Mouse (Mus musculus): ENCODE measurements around the gene Tpm1.

The Tpm1 gene

DNA sequence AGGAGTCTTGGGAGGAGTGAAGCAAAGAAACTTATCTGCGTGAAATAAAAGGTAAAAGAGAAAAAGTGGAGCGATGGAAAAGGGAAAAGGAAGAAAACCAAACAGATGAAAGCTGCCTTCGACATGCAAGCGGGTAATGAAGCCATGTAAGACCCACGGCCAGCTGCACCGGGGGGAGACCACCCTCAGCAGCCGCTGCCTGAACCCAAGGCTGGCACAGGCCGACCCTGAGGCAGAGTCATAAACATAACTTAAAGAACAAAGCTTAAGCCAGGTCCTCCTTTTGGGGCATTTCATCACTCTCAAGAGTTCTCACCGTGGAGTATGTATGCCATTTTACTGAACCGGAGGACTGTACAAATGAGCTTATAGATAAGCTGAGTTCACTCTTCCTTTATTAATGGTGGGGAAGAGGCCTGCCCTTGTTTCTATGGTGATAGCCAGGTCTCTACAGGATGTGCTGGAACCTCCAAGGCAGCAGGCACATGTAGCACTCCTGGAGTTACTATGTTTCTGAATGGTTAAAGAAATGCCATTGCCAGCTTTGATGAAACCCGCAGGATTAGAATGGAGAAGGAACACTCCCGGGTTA lies 21.0 kb downstream of the Tpm1 start:
- in situ Hi-C loops (cut with MboI, MseI) = no loop called here

DNA sequence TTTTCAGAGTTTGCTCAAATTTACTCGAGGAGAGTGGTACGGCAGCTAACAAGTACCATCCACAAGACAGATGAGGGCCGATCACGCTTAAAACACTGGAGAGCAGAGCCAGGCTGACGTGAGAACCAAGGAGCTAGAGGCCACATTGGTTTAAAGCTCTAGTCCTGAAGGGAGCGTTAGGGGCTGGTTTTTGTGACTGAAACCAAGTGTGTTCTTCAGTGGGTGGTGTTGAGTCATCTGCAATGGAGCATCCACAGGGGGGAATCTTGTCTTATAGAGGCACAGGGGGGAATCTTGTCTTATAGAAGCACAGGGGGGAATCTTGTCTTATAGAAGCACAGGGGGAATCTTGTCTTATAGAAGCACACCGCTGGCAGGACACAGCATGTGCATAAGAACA lies 22.3 kb downstream of the Tpm1 start:
- in situ Hi-C loops (cut with MboI, MseI) = no loop called here

DNA sequence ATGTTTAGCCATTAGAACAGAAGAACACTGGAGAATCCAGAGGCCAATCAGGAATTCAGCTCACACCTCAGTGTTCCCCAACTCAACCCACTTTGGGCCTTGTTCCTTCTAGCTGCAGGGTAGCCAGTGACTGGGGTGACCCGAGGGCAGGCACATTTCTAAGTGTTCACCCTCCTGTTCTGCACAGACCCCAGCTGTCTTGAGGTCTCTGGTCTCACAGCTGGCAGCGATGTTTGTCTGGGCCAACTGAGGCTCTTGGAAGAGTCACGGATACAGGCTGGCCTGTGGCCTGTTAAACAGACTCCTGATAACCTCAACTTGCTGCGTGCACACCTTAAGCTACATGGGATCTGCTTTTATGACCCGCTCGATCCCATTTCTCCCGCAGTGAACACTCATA lies 23.1 kb downstream of the Tpm1 start:
- in situ Hi-C loops (cut with MboI, MseI) = no loop called here

DNA sequence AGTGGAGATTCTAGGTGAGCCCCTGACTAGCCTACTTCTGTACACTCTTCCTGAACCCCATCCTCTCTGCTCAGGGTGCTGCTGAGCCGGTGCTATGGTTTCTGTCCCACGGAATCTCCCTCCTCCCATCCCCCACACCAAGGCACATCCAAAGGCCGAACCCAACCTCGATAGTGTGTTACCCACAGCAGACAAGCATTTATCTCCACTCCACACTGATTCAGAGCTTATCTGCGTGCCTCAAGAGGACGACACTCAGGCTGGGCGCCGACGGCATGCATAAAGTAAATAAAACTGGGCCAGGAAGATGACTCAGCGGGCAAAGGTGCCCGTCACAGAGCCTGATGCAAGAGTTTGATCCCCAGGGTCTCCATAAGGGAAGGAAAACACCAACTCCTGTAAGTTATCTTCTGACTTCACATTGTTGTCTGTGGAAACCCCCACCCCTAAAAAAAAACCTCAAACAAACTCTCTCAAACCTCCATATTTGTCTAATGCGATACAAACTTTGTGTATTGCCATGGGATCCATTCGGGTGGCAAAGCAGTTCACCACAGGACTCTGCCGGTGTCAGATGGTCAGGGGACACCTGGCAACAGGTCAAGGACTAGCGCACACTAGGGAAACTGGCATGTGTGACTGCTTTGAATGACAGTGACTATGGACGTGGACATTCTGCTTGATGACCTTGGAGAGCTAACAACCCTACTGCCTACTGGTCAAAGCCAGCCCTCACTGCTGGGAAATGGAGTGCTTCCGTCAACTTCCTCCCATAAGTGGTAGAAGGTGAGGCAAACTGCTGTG lies 24.1 kb downstream of the Tpm1 start:
- in situ Hi-C loops (cut with MboI, MseI) = no loop called here

DNA sequence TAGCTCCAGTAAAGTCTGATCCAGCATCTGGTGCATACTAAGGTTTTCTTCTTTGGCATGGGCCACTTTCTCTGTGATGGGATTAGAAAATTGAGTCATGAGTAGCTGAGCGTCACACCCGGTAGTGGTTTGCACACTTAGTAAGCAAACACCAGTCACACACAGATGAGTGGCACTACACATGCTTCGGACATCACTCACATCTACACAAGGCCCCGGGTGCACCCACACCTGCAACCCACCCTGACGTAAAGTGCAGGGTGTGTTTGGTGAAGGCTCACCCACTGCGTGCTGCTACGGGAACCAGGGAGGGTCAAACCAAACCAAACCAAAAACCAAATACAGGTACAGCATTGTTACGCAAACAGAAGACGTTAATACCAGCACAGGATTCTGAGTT lies 25.8 kb downstream of the Tpm1 start:
- in situ Hi-C loops (cut with MboI, MseI) = no loop called here

DNA sequence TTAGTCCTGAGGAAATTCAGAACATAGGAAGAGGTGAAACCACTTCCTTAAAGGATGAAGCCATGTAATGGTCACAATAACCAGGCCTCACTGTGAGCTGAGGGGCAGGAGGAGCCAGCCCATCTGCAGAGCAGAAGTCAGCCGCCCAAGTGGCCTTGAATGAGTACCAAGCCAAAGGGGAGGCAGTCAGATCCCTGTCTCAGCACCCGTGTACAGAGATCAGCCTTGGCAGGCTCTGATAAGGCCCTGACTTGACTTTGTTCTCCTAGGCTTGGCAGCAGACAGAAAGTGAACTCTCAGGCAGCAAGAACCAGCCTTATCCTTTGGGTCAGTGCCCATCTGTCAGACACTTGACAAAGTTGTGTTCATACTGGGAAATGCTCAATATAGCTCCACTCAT lies 29.1 kb downstream of the Tpm1 start:
- in situ Hi-C loops (cut with MboI, MseI) = no loop called here

DNA sequence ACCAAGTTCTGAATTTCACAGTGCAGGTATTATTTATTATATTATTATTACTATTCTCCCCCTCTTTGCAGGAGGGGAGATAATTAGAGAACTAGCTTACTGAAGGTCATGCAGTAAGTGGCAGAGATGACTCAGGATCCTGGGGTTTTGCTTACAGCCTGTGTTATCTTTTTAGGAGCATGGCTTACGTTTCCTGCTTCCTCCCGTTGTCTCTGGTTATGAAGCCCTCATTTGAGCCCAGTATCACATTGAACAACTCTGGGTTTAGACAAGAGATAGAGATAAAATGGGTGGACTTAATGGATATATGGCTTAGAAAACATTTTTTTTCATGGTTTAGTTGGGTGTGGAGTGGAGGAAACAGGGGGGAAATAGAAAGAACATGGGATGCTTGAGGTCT lies 35.7 kb downstream of the Tpm1 start:
- in situ Hi-C loops (cut with MboI, MseI) = no loop called here

DNA sequence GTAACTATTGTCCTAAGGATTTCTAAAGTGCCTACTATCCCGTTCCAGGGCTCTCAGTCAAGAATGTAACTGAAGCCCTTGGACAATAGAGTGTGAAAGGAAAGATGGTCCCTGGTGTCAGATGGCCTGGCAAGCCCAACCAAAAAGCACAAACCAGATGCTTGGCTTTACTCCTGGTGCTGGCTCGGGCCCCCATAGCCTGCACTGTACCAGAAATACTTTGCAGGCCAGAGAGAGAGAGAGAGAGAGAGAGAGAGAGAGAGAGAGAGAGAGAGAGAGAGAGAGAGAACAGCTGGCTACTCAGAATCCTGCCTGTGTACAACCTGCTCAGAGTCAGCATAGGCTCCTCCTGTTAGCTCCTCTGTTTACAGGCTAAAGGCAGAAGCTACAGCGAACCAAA lies 36.7 kb downstream of the Tpm1 start:
- in situ Hi-C loops (cut with MboI, MseI) = no loop called here

DNA sequence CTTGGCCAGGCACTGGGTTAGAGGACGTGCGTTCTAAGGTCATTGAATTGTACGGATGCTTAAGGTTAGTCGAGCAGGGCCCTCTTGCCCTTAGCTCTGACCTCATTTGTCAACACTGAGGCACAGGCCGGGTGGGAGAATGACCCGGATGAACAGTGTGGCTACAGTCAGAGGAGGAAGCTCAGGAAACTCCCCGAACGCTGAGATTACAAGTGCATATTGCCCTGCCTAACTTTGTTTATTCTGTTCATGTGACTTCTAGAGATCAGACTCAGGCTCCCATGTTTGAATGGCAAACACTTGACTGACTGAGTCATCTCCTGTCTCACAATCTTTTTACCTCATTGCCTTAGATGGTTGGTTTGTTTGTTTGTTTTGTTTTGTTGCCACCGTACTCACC lies 37.7 kb downstream of the Tpm1 start:
- in situ Hi-C loops (cut with MboI, MseI) = no loop called here

DNA sequence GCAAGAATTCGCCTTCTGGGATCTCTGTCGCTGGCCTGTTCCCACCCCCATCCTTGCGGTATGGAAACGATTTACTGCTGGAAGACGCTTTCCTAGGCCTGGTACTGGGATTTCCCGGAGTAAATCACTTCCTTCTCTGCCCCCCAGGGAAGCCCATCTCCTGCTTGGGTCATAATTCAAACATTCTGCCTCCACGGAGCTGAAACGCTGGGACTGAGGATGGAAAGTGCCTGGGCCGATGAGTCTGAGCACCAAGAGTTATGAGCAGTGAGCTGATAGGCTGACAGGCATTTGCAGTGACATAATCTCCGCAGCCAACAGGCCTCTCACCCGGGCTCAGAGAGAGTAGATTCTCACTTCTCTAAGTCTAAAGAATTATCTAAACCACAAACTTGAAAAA lies 40.4 kb downstream of the Tpm1 start:
- in situ Hi-C loops (cut with MboI, MseI) = no loop called here

DNA sequence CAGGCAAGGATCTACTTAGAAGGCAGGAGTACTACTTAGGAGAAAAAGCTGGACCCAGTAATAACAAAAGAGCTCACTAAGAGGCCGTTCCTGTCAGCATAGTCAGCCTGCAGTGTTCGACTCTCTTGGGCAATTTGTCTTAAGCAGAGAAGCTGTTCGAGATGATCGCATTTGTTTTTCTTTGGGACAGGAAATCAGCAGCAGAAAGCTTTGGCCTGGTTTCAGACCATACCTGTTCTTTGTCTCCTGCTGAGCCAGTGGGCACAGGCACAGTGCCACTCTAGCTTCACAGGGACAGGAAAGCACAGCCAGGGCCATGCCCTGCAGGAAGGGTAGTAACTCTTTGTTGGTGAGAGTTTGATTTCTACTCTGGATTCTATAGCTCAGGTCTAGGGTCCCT lies 42.8 kb downstream of the Tpm1 start:
- in situ Hi-C loops (cut with MboI, MseI) = no loop called here

DNA sequence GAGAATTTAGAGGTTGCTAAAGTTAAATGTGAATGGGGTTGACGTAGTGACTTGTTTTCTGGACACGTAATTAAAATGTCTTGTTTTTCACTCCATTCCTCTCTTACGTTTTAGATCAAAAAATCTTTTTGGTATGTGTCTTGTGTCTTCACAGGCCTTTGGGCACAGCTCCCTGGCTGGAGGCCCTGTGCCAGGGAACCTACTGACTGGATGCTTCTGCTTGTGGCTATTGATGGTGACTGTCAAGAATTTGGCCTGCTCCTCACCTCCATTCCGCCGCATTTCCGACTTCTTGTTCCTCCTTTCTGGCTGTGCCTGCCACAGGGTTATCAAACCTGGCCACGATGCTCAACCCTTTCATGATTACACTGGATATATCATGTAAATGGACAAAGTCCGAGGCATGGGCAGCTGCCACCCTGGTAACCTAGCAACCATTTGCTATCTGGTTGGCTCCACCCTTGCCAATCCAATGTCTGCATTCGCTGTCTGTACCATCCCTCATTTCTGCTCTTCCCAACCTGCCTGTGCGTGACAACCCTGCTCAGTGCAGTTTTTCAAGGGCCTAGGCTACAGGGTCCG lies 44.0 kb downstream of the Tpm1 start:
- in situ Hi-C loops (cut with MboI, MseI) = no loop called here

DNA sequence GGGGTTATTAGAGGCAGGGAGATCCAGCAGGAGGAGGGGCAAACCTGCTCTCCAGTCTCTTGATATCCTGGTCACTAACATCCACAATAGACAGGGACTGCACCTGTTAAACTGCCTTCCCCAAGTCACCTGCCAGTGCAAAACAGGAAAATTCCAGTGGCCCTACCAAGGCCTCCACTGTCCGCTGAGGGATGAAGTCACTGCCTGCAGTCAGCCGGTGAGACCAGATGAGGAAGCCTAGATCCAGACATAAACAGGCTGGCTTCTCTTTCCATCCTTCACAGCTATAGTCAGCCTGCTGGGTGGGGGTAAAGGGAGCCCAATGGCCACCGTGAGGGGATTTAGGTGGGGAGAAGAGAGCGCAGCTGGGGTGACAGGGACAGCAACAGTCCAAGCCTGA lies 45.5 kb downstream of the Tpm1 start:
- in situ Hi-C loops (cut with MboI, MseI) = no loop called here

DNA sequence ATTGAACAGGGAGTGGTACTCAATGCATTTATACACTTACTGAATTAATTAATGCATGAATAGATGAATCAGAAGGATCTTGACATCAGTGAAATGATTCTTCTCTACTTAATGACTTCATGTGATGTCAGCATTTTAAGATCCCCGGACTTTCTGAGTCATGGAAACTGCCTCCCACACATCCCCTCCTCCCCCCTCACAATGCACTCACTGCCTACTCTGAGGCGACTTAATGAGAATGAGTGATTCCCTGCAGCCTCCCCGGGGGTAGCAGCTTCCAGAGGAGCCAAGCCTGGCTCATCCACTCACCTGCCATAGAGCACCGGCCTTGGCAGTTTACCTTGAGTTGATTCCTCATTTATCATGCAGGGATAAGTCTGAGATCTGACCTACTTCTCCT lies 46.0 kb downstream of the Tpm1 start:
- in situ Hi-C loops (cut with MboI, MseI) = no loop called here

DNA sequence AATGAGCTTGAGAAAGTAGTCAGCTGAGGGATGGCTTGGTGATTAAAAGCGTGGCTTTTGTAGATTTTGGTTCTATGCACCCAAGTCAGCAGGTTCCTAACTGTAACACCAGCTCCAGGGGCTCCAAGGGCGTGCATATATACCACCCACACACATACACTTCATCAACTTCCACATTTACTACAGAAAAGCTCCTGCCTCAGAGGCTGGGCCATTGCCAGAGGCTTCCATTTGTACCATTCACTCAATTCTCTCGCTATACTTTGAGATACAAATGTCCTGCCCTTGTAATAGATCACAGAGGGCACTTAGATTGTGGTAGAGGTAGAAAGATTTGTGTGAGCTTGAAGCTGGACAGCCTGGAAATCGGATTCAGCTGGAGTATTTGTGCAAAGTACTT lies 47.7 kb downstream of the Tpm1 start:
- in situ Hi-C loops (cut with MboI, MseI) = no loop called here

DNA sequence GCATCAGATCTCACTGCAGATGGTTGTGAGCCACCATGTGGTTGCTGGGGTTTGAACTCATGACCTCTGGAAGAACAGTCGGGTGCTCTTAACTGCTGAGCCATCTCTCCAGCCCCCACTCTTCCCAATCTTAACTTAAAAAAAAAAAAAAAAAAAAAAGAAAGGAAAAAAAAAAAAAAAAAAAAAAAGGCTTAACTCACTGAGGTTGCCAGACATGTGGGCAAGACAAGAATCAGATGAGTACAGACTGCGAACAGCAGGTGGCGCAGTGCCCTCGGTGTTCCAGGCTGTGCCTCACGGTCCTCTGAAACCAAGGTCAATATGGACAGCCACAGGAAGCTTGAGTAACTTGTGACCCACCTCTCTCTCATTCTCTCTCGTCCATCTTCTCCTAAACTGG lies 48.2 kb downstream of the Tpm1 start:
- in situ Hi-C loops (cut with MboI, MseI) = no loop called here

DNA sequence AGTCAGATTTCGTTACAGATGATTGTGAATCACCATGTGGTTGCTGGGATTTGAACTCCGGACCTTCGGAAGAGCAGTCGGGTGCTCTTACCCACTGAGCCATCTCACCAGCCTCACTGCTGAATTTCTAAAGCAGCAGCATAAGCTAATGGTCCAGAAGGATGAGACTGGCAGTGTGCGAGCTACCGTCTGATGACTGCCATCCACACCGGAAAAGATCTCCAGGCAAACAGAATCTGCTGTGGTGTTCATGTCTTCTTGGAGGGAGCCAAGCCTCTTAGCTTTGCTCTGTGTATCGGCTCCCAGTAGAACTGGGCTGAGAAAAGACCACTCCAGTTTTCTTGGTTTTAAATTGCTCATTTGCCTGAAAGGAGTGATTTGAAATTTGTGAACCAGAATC lies 49.5 kb downstream of the Tpm1 start:
- in situ Hi-C loops (cut with MboI, MseI) = loop anchor here (5.0 kb wide), 1 partner anchor 33 kb away; no protein-coding TSS in a partner anchor

DNA sequence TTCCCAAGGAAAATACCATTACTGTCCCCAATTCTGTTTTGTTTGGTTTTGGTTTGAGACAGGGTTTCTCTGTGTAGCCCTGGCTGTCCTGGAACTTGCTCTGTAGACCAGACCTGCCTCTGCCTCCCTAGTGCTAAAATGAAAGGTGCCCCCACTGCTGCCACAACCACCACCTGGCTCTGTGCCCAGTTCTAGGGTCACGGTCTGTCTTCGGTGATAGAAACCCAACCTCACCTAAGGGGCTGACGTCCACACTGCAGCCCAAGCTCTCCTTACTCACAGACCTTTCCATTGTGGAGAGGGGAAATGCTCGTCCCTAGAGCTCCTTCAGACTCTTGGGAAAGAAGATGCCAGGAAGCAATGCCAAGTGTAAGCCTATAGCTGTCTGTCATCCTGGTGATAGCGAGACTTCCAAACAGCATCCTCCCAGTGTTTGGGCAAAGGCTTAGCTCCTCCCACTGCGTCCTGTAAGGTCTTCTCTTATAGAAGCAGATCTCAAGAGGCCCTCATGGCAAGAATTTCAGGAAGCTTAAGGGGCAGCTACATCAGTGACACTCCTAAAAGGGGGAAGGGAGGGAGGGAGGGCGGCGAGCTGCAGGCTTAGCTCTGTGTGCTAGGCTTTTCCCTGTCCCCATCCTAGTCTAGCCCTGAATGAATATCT lies 57.3 kb downstream of the Tpm1 start:
- in situ Hi-C loops (cut with MboI, MseI) = no loop called here

DNA sequence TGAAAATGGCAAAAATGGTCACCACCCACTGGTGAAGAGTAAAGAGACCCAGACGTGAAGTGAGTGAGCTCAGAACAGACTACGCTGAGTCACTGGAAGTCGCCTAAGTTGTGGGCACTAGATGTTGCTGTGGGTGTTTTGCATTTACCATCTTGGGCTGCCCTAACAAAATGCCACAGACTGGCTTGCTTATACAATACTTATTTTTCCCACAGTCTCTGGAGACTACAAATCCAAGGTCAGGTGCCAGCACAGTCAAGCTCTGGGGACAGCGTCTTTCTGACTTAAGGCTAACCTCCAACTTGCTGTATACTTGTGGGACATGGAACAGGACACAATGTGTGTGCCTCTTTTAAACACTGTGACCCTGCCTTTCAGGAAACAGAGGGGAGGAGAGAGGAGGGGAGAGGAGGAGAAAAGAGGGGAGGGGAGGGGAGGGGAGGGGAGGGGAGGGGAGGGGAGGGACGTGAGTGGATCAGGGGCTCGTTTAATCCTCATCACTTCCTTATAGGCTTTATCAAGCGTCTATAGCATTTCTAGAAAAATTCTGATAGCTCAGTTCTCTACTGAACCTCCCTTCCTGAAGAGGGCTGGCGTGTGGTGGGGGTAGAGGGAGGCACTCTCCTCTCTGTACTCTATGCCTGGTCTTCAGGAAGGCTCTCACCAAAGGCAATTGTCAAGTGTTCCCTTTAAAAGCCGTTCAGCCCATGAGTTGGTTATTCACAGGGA lies 58.0 kb downstream of the Tpm1 start:
- in situ Hi-C loops (cut with MboI, MseI) = no loop called here

DNA sequence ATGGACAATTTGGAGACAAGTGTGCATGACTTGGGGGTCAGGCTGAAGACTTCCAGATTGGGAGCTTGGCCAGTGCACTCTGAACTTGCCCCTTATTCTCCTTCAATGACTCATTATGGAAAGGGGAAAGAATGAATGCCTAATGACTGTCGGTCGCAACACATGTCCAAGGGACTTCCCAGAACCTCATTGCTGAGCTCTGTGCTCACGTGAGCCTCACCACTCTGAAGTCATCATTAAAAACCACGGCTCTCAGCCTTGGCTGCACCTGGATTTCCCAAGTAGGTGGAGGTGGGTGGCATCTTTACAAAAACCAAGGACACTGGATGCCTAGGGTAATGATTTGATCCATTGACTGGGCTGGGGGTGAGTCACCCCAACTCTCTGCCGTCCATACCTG lies 59.2 kb downstream of the Tpm1 start:
- in situ Hi-C loops (cut with MboI, MseI) = no loop called here

DNA sequence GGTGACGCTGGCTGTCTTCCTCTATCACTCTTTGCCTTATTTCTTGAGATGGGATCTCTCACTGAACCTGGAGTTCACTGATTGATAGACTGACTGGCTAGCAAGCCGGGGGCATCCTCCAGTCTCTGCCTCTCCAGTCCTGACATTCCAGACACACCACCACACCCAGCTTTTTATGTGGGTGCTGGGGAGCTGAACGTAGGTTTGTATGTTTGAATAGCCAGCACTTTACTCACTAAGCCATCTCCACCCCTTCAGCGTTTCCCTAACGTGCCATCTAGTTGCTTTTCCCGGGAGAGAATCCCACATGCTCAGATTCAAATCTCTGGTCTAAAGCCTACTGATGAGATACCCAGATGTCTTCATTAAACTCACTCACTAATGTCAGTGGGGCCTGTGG lies 59.6 kb downstream of the Tpm1 start:
- in situ Hi-C loops (cut with MboI, MseI) = no loop called here

DNA sequence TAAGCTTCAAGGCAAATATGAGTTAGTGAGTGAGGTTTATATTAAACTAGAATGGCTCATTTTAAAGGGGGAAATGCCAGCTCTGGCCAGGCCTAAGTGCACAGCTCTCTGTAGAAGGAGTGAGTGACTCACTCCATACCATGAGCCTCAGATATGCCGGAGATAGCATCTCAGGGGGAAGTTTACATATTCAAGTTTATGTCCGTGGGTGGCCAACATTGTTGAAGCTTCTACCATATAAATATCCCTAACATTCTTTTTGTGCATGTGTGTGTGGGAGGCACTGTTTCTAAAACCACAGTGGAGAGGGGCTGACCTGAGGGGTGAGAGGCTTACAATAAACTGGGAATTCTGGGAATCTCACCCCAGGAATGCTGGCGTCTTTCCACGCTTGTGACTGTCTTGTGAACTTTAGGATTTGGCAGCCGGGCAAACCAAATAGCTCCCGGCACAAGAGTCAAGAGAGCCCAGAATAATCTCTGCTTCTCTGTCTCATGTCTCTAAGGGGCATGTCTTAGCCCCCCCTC lies 60.3 kb downstream of the Tpm1 start:
- in situ Hi-C loops (cut with MboI, MseI) = no loop called here
